Mouse (Mus musculus) heart, adult 2 months (tissue): ENCODE measurements around the gene Icmt. TPM values are rescaled to one million over a fixed set of nuclear protein-coding genes. Genes with fewer than 3 reads are reported as not detected.

Source experiments
- DNase-seq, 2 experiments: peaks; one replicate each; pipeline ENCODE4 v3.0.0; 2021
- H3K27ac ChIP-seq: fragments of 200-600 bp; 2 replicates; pipeline ENCODE4 v1.8.1; 2022
- H3K27me3 ChIP-seq: fragments of 200-500 bp; 2 replicates; pipeline ENCODE4 v1.6.1; 2012; ENCODE audit warnings: mild to moderate bottlenecking, low read length, inconsistent platforms, mixed read lengths; ENCODE audit not compliant: control insufficient read depth, insufficient read depth
- H3K36me3 ChIP-seq: fragments of 200-500 bp; 2 replicates; pipeline ENCODE4 v1.6.1; 2012; ENCODE audit warnings: low read length, inconsistent platforms; ENCODE audit not compliant: control insufficient read depth, insufficient read depth
- H3K4me1 ChIP-seq: fragments of 200-500 bp; 2 replicates; pipeline ENCODE4 v1.6.1; 2011; ENCODE audit warnings: low read length; ENCODE audit not compliant: control insufficient read depth, insufficient read depth
- H3K4me3 ChIP-seq: fragments of 200-600 bp; 2 replicates; pipeline ENCODE4 v1.8.1; 2022
- H3K79me2 ChIP-seq: fragments of 200-500 bp; replicated peaks from 2 replicates; pipeline ENCODE4 v1.6.1; 2012; ENCODE audit warnings: mild to moderate bottlenecking, inconsistent platforms, low read length, moderate library complexity, mixed read lengths; ENCODE audit not compliant: control insufficient read depth, insufficient read depth
- H3K9ac ChIP-seq: fragments of 200-500 bp; 2 replicates; pipeline ENCODE4 v1.6.1; 2012; ENCODE audit warnings: low read depth, mild to moderate bottlenecking, control low read depth, inconsistent platforms, low read length, mixed read lengths
- CTCF ChIP-seq: fragments of 200-600 bp; IDR thresholded peaks from 2 replicates; pipeline ENCODE4 v1.8.1; 2022; ENCODE audit warnings: antibody characterized with exemption, mild to moderate bottlenecking, moderate library complexity
- EP300 ChIP-seq: fragments of 200-500 bp; IDR thresholded peaks from 2 replicates; pipeline ENCODE4 v1.6.1; 2011; ENCODE audit warnings: low read depth, low read length, control low read depth; ENCODE audit not compliant: insufficient read depth
- POLR2A ChIP-seq: fragments of 200-500 bp; IDR thresholded peaks from 2 replicates; pipeline ENCODE4 v1.6.1; 2011; ENCODE audit warnings: mild to moderate bottlenecking, low read depth, low read length, control low read depth; ENCODE audit not compliant: insufficient read depth
- WGBS: fragments of 180-500 bp; shearing (Covaris S2); methylation state at CpG from one replicate; pipeline ENCODE4 v1.1.7; 2018; 5-methylcytosine and 5-hydroxymethylcytosine counted together
- intact Hi-C: fragments of 180-260 bp; cut with DNase I; formaldehyde crosslinking; loops from one replicate; pipeline ENCODE4 v1.15.1; 2025
- polyA plus RNA-seq: library from polyadenylated mRNA; depleted of rRNA; stranded (reverse); fragments of >200 nt; gene quantifications from 2 replicates; pipeline ENCODE4 v1.2.3, GENCODE M21; 2012
- total RNA-seq, 2 experiments: library from RNA; stranded (reverse); gene quantifications; 2 replicates each; pipeline ENCODE4 v1.2.3; 2021

The Icmt gene
- total and polyA plus RNA-seq, 3 experiments: 17.7 to 28.2 (median 26.4) TPM

DNA sequence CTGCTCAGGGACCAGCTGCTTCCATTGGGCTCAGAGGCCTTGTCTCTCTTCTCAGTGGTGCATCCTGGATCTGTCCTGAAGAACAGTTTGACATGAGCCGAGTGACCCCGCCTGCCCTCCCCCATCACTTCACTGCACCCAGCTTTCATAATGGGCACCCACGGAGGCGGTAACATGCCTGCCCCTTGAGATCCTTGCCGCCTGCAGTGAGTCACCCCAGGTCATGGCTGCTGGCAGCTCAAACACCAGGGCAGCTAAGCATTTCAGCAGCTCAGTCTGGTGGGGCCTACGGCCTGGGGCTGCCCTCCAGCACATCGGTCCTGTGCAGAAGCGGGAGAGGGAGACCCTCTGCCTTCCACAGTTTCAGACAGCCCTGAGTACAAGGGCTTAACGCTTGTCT lies 10.5 kb downstream of the Icmt start:
- DNase-seq: no peak
- H3K79me2 ChIP-seq: no peaks in the 10 kb centered on the region
- H3K4me3 ChIP-seq: no peak overlapping the region
- no peak overlapping the region for H3K9ac ChIP-seq
- H3K36me3 ChIP-seq: no peaks in the 10 kb centered on the region
- intact Hi-C loops: no loop called here
- no peak overlapping the region for H3K27ac ChIP-seq
- 75% methylated on average over 9 of the region's 9 CpGs for WGBS
- no peaks in the 10 kb centered on the region for H3K4me1 ChIP-seq
- no peaks in the 10 kb centered on the region for H3K27me3 ChIP-seq
- TF ChIP-seq POLR2A (no peak), CTCF (no peak), EP300 (no peak)

GRCm38 (mm10) chr4:152312186-152312585 lies 15.2 kb downstream of the Icmt start:
- intact Hi-C loops: no loop called here
- Histone ChIP-seq H3K9ac (no peak overlapping the region), H3K27ac (no peak overlapping the region), H3K27me3 (peaks cover 1% of the 10 kb centered on the region; the same call in 1 of the 2 replicates), H3K4me3 (no peak overlapping the region), H3K4me1 (no peaks in the 10 kb centered on the region), H3K36me3 (no peaks in the 10 kb centered on the region), H3K79me2 (no peaks in the 10 kb centered on the region)
- no peak for TF ChIP-seq CTCF
- DNase-seq: no peak
- 18% methylated on average over 14 of the region's 14 CpGs for WGBS

- H3K27ac ChIP-seq: no peak overlapping the region
- peaks cover 1% of the 10 kb centered on the region; the same call in 1 of the 2 replicates for H3K27me3 ChIP-seq
- no peak for DNase-seq
- peak overlapping the region; percentile 12; the same call in 1 of the 2 replicates for H3K9ac ChIP-seq
- H3K4me1 ChIP-seq: no peaks in the 10 kb centered on the region
- intact Hi-C loops: no loop called here
- 18% methylated on average over 29 of the region's 29 CpGs for whole genome bisulfite sequencing
- no peaks in the 10 kb centered on the region for H3K36me3 ChIP-seq
- no peaks in the 10 kb centered on the region for H3K79me2 ChIP-seq
- peak overlapping the region; percentile 31 for H3K4me3 ChIP-seq
- TF ChIP-seq POLR2A (no peak), EP300 (no peak), CTCF (no peak)
Observed at GRCm38 (mm10) chr4:152313211-152313632, 16.2 kb downstream of the Icmt start.

DNA sequence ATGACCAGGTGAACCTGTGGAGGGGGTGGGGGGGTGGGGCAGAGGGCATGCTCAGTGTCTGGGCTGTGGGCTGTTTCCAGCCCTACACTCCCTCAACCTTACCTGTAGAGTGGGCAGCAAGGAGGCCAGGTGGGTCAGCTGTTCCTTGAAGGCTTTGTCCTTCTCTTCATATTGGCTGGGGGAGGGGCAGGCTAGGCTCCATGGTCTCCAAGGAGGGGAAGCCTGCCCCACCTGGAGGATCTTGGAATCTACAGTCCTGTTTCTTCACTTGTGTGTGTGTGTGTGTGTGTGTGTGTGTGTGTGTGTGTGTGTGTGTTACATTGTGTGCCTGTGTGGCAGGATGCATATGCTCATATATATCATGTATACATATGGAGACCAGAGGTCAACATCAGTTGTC lies 16.9 kb downstream of the Icmt start:
- Histone ChIP-seq H3K36me3 (no peaks in the 10 kb centered on the region), H3K4me1 (no peaks in the 10 kb centered on the region), H3K79me2 (no peaks in the 10 kb centered on the region), H3K9ac (no peak overlapping the region), H3K27me3 (peaks cover 1% of the 10 kb centered on the region; the same call in 1 of the 2 replicates), H3K4me3 (no peak overlapping the region), H3K27ac (no peak overlapping the region)
- DNase-seq: no peak
- peak; percentile 17; the same call in 1 of the 2 replicates for TF ChIP-seq CTCF
- no peak for TF ChIP-seq POLR2A
- no peak for TF ChIP-seq EP300
- intact Hi-C loops: no loop called here

DNA sequence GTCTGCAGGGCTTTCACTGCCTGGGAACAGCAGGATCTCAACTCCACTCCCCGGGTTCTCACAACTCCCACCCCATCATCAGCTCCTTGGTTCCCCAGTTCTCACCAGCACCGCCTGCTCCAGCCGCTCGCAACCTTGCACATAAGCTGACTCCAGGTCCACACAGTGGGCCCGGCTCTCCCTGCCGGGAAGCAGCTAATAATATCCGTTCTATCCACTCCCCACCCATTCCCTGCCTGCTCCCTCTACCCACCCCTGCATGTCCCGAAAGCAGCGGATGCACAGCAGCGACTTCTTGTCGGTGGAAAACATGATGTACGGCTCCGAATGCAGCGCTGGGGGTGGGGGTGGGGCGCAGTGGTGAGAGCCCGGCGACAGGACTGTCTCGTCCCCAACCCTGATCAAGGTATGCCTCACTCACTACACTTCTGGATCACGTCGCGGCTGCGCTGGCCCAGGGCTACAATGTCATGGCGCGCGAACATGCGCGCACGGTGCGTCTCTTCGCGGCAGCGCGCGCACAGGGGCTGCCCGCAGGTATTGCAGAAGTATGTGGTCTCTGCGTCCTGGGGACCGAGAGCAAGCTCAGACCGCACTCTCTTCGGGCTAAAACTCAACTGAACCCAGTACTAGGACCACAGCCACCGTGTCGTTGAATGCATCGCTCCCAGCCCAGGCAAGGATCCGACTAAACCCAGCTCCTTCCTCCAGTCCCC lies 18.6 kb downstream of the Icmt start:
- WGBS: 4% methylated on average over 43 of the region's 43 CpGs
- no peak overlapping the region for H3K27ac ChIP-seq

DNA sequence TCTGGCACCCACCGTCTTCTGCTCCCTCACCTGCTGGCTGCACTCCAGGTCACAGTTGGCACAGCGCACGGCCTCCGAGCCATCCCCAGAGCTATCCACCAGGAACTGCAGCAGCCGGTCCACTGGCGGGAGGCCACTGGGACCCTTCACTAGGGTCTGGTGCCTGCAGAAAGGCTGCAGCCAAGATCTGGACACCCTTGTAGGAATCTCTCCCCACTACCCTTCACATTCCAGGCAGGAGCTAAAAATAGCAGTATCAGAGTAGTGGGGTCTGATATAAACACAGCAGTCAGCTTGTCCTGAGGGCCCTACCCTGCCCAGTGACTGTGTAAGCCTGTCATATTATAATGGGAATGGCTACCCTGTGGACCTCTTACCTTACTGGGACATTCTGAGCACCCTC lies 20.6 kb downstream of the Icmt start:
- no peaks in the 10 kb centered on the region for H3K36me3 ChIP-seq
- H3K79me2 ChIP-seq: no peaks in the 10 kb centered on the region
- peak overlapping the region; percentile 66 for H3K9ac ChIP-seq
- peaks cover 1% of the 10 kb centered on the region; the same call in 1 of the 2 replicates for H3K27me3 ChIP-seq
- peak; percentile 51 to 55 for DNase-seq
- intact Hi-C loops: loop anchor here (2.0 kb wide), 1 partner anchor 21 kb away; the partner anchor contains the start of gene Icmt
- H3K27ac ChIP-seq: peak overlapping the region; percentile 85
- peak; percentile 64 for TF ChIP-seq POLR2A
- TF ChIP-seq EP300: no peak
- H3K4me1 ChIP-seq: no peaks in the 10 kb centered on the region
- H3K4me3 ChIP-seq: peak overlapping the region; percentile 38
- WGBS: 56% methylated on average over 6 of the region's 6 CpGs

More for the DNA sequence above, 18.6 kb downstream of the Icmt start:
- TF ChIP-seq POLR2A (no peak), CTCF (no peak), EP300 (no peak)
- Histone ChIP-seq H3K9ac (no peak overlapping the region), H3K4me3 (no peak overlapping the region), H3K4me1 (no peaks in the 10 kb centered on the region), H3K27me3 (peaks cover 1% of the 10 kb centered on the region; the same call in 1 of the 2 replicates), H3K79me2 (no peaks in the 10 kb centered on the region), H3K36me3 (no peaks in the 10 kb centered on the region)
- no peak for DNase-seq
- intact Hi-C loops: no loop called here
